Mouse (Mus musculus) MEL (cell line): ENCODE results near the gene Chrm3. TPM values are rescaled to one million over a fixed set of nuclear protein-coding genes. Genes with fewer than 3 reads are reported as not detected.
"Not testable (repeated sequence)": the region's sequence is repeated elsewhere in the genome, so short reads cannot be mapped to it uniquely, and the experiment has no call there.

Source experiments
- DNase-seq: peaks from one replicate; pipeline ENCODE4 v3.0.0; 2011; ENCODE audit warnings: low read depth, low spot score
- H3K27ac ChIP-seq: 2 replicates; pipeline ENCODE4 v1.5.1; 2012; ENCODE audit warnings: low read depth, mild to moderate bottlenecking, control low read depth, low read length, moderate library complexity; ENCODE audit not compliant: control insufficient read depth
- H3K27me3 ChIP-seq, 2 experiments: fragments of 150-350 bp in 1 of 2; sonication (generic) in 1 of 2; 2 replicates each; pipeline ENCODE4 v1.6.1; 2012; ENCODE audit warnings: low read length in 2 of 2, mild to moderate bottlenecking in 2 of 2, improper control_type of control experiment in 1 of 2, moderate library complexity in 1 of 2; ENCODE audit not compliant: insufficient read depth in 2 of 2, control insufficient read depth in 1 of 2
- H3K36me3 ChIP-seq, 2 experiments: 2 replicates each; pipeline ENCODE4 v1.6.1; 2012 to 2014; ENCODE audit warnings: low read length in 2 of 2, improper control_type of control experiment in 1 of 2, inconsistent platforms in 1 of 2, mild to moderate bottlenecking in 1 of 2; ENCODE audit not compliant: insufficient read depth in 2 of 2, control insufficient read depth in 1 of 2
- H3K4me1 ChIP-seq, 2 experiments: fragments of 150-350 bp in 1 of 2; sonication (generic) in 1 of 2; 2 replicates each; pipeline ENCODE4 v1.6.1; 2012; ENCODE audit warnings: low read length in 2 of 2, improper control_type of control experiment in 1 of 2, mild to moderate bottlenecking in 1 of 2; ENCODE audit not compliant: insufficient read depth in 2 of 2, control insufficient read depth in 1 of 2
- H3K4me3 ChIP-seq, 2 experiments: fragments of 150-350 bp in 1 of 2; sonication (generic) in 1 of 2; 2 replicates each; pipeline ENCODE4 v1.5.1; 2012; ENCODE audit warnings: low read depth in 2 of 2, low read length in 2 of 2, mild to moderate bottlenecking in 2 of 2, moderate library complexity in 2 of 2, control low read depth in 1 of 2, improper control_type of control experiment in 1 of 2; ENCODE audit not compliant: control insufficient read depth in 1 of 2, insufficient read depth in 1 of 2
- H3K79me2 ChIP-seq: 2 replicates; pipeline ENCODE4 v1.6.1; 2012; ENCODE audit warnings: mild to moderate bottlenecking, low read length, moderate library complexity; ENCODE audit not compliant: control insufficient read depth, poor library complexity, insufficient read depth
- H3K9ac ChIP-seq: 2 replicates; pipeline ENCODE4 v1.6.1; 2012; ENCODE audit warnings: low read depth, mild to moderate bottlenecking, control low read depth, low read length, moderate library complexity; ENCODE audit not compliant: control insufficient read depth, poor library complexity, severe bottlenecking
- H3K9me3 ChIP-seq: fragments of 150-350 bp; sonication (generic); replicated peaks from 2 replicates; pipeline ENCODE4 v1.6.1; 2012; ENCODE audit warnings: mild to moderate bottlenecking, low read length, improper control_type of control experiment, moderate library complexity; ENCODE audit not compliant: insufficient read depth
- CHD1 ChIP-seq: IDR thresholded peaks from 2 replicates; pipeline ENCODE4 v1.6.1; 2012; ENCODE audit warnings: low read depth, mild to moderate bottlenecking, inconsistent platforms, low read length, improper control_type of control experiment
- CTCF ChIP-seq, 3 experiments: IDR thresholded peaks in 2 of 3; conservative IDR thresholded peaks in 1 of 3; 2 replicates each; pipeline ENCODE4 v1.5.1; 2011 to 2012; ENCODE audit warnings: low read length in 3 of 3, low read depth in 2 of 3, mild to moderate bottlenecking in 2 of 3, improper control_type of control experiment in 1 of 3, inconsistent platforms in 1 of 3, mixed read lengths in 1 of 3, moderate library complexity in 1 of 3; ENCODE audit not compliant: control insufficient read depth in 1 of 3, insufficient read depth in 1 of 3, poor library complexity in 1 of 3, severe bottlenecking in 1 of 3
- E2F4 ChIP-seq: IDR thresholded peaks from 2 replicates; pipeline ENCODE4 v1.6.1; 2011; ENCODE audit warnings: low read depth, low read length, improper control_type of control experiment, borderline replicate concordance
- ELF1 ChIP-seq: IDR thresholded peaks from 2 replicates; pipeline ENCODE4 v1.6.1; 2014; ENCODE audit warnings: low read depth, mild to moderate bottlenecking, inconsistent platforms, low read length, improper control_type of control experiment, moderate library complexity
- EP300 ChIP-seq, 2 experiments: IDR thresholded peaks; 2 replicates each; pipeline ENCODE4 v1.6.1; 2011; ENCODE audit warnings: improper control_type of control experiment in 2 of 2, low read length in 2 of 2, low read depth in 1 of 2, mild to moderate bottlenecking in 1 of 2
- GABPA ChIP-seq: IDR thresholded peaks from 2 replicates; pipeline ENCODE4 v1.6.1; 2012; ENCODE audit warnings: low read depth, mild to moderate bottlenecking, inconsistent platforms, low read length, improper control_type of control experiment, moderate library complexity
- GATA1 ChIP-seq: IDR thresholded peaks from 2 replicates; pipeline ENCODE4 v1.6.1; 2011; ENCODE audit warnings: low read depth, low read length, improper control_type of control experiment
- KAT2A ChIP-seq: conservative IDR thresholded peaks from 2 replicates; pipeline ENCODE4 v1.6.1; 2012; ENCODE audit warnings: low read depth, low read length, improper control_type of control experiment, inconsistent platforms
- MAFK ChIP-seq: IDR thresholded peaks from 2 replicates; pipeline ENCODE4 v1.6.1; 2011; ENCODE audit warnings: low read depth, mild to moderate bottlenecking, low read length, improper control_type of control experiment, borderline replicate concordance
- MAX ChIP-seq: IDR thresholded peaks from 2 replicates; pipeline ENCODE4 v1.6.1; 2011; ENCODE audit warnings: low read length, improper control_type of control experiment
- MEF2A ChIP-seq: IDR thresholded peaks from 2 replicates; pipeline ENCODE4 v1.6.1; 2014; ENCODE audit warnings: low read depth, mild to moderate bottlenecking, inconsistent platforms, low read length, improper control_type of control experiment; ENCODE audit not compliant: poor library complexity, insufficient replicate concordance, severe bottlenecking; ENCODE audit errors: extremely low read depth
- NRF1 ChIP-seq: IDR thresholded peaks from 2 replicates; pipeline ENCODE4 v1.6.1; 2014; ENCODE audit warnings: low read depth, mild to moderate bottlenecking, inconsistent platforms, low read length, improper control_type of control experiment, moderate library complexity; ENCODE audit not compliant: poor library complexity, insufficient read depth, severe bottlenecking
- POLR2A ChIP-seq, 2 experiments: IDR thresholded peaks; 2 replicates each; pipeline ENCODE4 v1.6.1; 2011 to 2012; ENCODE audit warnings: low read length in 2 of 2, mild to moderate bottlenecking in 2 of 2, control low read depth in 1 of 2, improper control_type of control experiment in 1 of 2, low read depth in 1 of 2, moderate library complexity in 1 of 2; ENCODE audit not compliant: control insufficient read depth in 1 of 2, insufficient read depth in 1 of 2, poor library complexity in 1 of 2
- RAD21 ChIP-seq: IDR thresholded peaks from 2 replicates; pipeline ENCODE4 v1.6.1; 2011; ENCODE audit warnings: mild to moderate bottlenecking, low read depth, low read length, improper control_type of control experiment
- RCOR1 ChIP-seq: IDR thresholded peaks from 2 replicates; pipeline ENCODE4 v1.6.1; 2012; ENCODE audit warnings: low read depth, mild to moderate bottlenecking, inconsistent platforms, low read length, improper control_type of control experiment
- SIN3A ChIP-seq: IDR thresholded peaks from 2 replicates; pipeline ENCODE4 v1.6.1; 2012; ENCODE audit warnings: low read length, improper control_type of control experiment, inconsistent platforms
- SMC3 ChIP-seq: IDR thresholded peaks from 2 replicates; pipeline ENCODE4 v1.6.1; 2011; ENCODE audit warnings: low read depth, low read length, improper control_type of control experiment
- TBP ChIP-seq: IDR thresholded peaks from 2 replicates; pipeline ENCODE4 v1.8.0; 2011; ENCODE audit warnings: low read depth, low read length, improper control_type of control experiment
- TCF12 ChIP-seq: IDR thresholded peaks from 2 replicates; pipeline ENCODE4 v1.6.1; 2014; ENCODE audit warnings: low read depth, mild to moderate bottlenecking, inconsistent platforms, low read length, improper control_type of control experiment, moderate library complexity
- ZC3H11A ChIP-seq: IDR thresholded peaks from 2 replicates; pipeline ENCODE4 v1.6.1; 2012; ENCODE audit warnings: low read depth, mild to moderate bottlenecking, inconsistent platforms, low read length, improper control_type of control experiment
- ZNF384 ChIP-seq: IDR thresholded peaks from 2 replicates; pipeline ENCODE4 v1.6.1; 2012; ENCODE audit warnings: low read depth, mild to moderate bottlenecking, inconsistent platforms, low read length, improper control_type of control experiment
- polyA plus RNA-seq, 2 experiments: library from polyadenylated mRNA; stranded (reverse) in 1 of 2; unstranded in 1 of 2; fragments of >175 nt in 1 of 2; fragments of >200 nt in 1 of 2; gene quantifications; 2 replicates each; pipeline versions ENCODE4 v1.2.1 to v1.2.4; 2012; ENCODE audit warnings: low replicate concordance in 2 of 2, low read depth in 1 of 2; ENCODE audit not compliant: insufficient read length in 2 of 2, insufficient read depth in 1 of 2, missing spikeins in 1 of 2
- total RNA-seq: library from RNA; depleted of rRNA; stranded (reverse); fragments of 300-350 nt; gene quantifications from 2 replicates; pipeline ENCODE4 v1.2.3, GENCODE M21; 2012

Chrm3 gene
- total and polyA plus RNA-seq, 3 experiments: not detected

GRCm38 (mm10) chr13:9834146-9834679, 526.4 kb downstream of the Chrm3 start:
- peak; percentile 49 for DNase-seq
- H3K27me3 ChIP-seq, H3K9ac ChIP-seq, H3K4me3 ChIP-seq, H3K79me2 ChIP-seq, H3K9me3 ChIP-seq, H3K27ac ChIP-seq, H3K36me3 ChIP-seq, H3K4me1 ChIP-seq: not testable (repeated sequence)

GRCm38 (mm10) chr13:9826227-9826626, 534.4 kb downstream of the Chrm3 start:
- peak; percentile 66 to 79 (median 72) for TF ChIP-seq CTCF (IDR thresholded peaks at IDR 0.05 in 2 of 3, conservative IDR thresholded peaks at IDR 0.05 in 1 of 3; ENCODE audit: control insufficient read depth in 1 of 3, insufficient read depth in 1 of 3, low read depth in 2 of 3, low read length in 3 of 3, poor library complexity in 1 of 3, severe bottlenecking in 1 of 3)
- TF ChIP-seq NRF1: no peak
- no peak for TF ChIP-seq ELF1
- no peak for TF ChIP-seq TCF12
- TF ChIP-seq GABPA: no peak
- no peak for TF ChIP-seq KAT2A
- TF ChIP-seq EP300 (IDR thresholded peaks at IDR 0.05; ENCODE audit: low read depth in 1 of 2, low read length in 2 of 2): no peak
- TF ChIP-seq MAX: no peak
- TF ChIP-seq MAFK: no peak
- no peak for TF ChIP-seq CHD1
- no peak for TF ChIP-seq ZNF384
- TF ChIP-seq RCOR1: no peak
- peak; percentile 62 for TF ChIP-seq SMC3
- TF ChIP-seq ZC3H11A: peak; percentile 46
- TF ChIP-seq MEF2A: no peak
- no peak for TF ChIP-seq POLR2A (IDR thresholded peaks at IDR 0.05; ENCODE audit: control insufficient read depth in 1 of 2, insufficient read depth in 1 of 2, low read depth in 1 of 2, low read length in 2 of 2, poor library complexity in 1 of 2)
- TF ChIP-seq TBP: no peak
- no peak for TF ChIP-seq E2F4
- TF ChIP-seq RAD21: peak; percentile 35
- no peak for TF ChIP-seq GATA1
- TF ChIP-seq SIN3A: no peak
- Histone ChIP-seq H3K27me3 (no peaks in the 10 kb centered on the region), H3K4me1 (no peaks in the 10 kb centered on the region), H3K4me3 (no peak overlapping the region), H3K9me3 (no peaks in the 10 kb centered on the region), H3K27ac (no peak overlapping the region), H3K36me3 (no peaks in the 10 kb centered on the region), H3K9ac (no peak overlapping the region), H3K79me2 (no peaks in the 10 kb centered on the region)
- DNase-seq: peak; percentile 28
